Mouse (Mus musculus) heart, embryonic 10.5 days (tissue): ENCODE measurements at regions not wholly inside any gene's neighbourhood (a gene's known extent, or its start where the extent isn't known, plus 50 kb on each side); places are given as distances from the start of the nearest gene placed in this dataset.
A peak's percentile ranks its signal among the peaks of the same experiment; 100 is the strongest.

Experiments used
- DNase-seq: peaks from one replicate; pipeline ENCODE4 v3.0.0-alpha.2; 2017; ENCODE audit warnings: low spot score
- H3K27ac ChIP-seq: fragments of 300-500 bp; sonication (generic); 2 replicates; pipeline ENCODE4 v1.5.1; 2016; ENCODE audit warnings: mild to moderate bottlenecking
- H3K27me3 ChIP-seq: fragments of 300-500 bp; sonication (generic); 2 replicates; pipeline ENCODE4 v1.6.1; 2016; ENCODE audit warnings: mild to moderate bottlenecking; ENCODE audit not compliant: poor library complexity, insufficient read depth, severe bottlenecking
- H3K36me3 ChIP-seq: fragments of 300-500 bp; sonication (generic); 2 replicates; pipeline ENCODE4 v1.6.1; 2016; ENCODE audit warnings: mild to moderate bottlenecking, moderate library complexity
- H3K4me1 ChIP-seq: fragments of 300-500 bp; sonication (generic); 2 replicates; pipeline ENCODE4 v1.6.1; 2016; ENCODE audit warnings: mild to moderate bottlenecking
- H3K4me3 ChIP-seq: fragments of 300-500 bp; sonication (generic); 2 replicates; pipeline ENCODE4 v1.5.1; 2016; ENCODE audit warnings: mild to moderate bottlenecking, moderate library complexity
- H3K9me3 ChIP-seq: fragments of 300-500 bp; sonication (generic); 2 replicates; pipeline ENCODE4 v1.6.1; 2016; ENCODE audit warnings: mild to moderate bottlenecking, moderate library complexity
- WGBS: fragments of 180-500 bp; shearing (Covaris S2); methylation state at CpG from one replicate; pipeline ENCODE4 v1.1.7; 2016; 5-methylcytosine and 5-hydroxymethylcytosine counted together

GRCm38 (mm10) chr12:107742641-107743040, 254.2 kb downstream of the 3110018I06Rik start:
- DNase-seq, result no peak
- Histone ChIP-seq H3K36me3 (no peaks in the 10 kb centered on the region), H3K4me1 (no peaks in the 10 kb centered on the region), H3K27ac (no peak overlapping the region), H3K27me3 (no peaks in the 10 kb centered on the region), H3K9me3 (no peaks in the 10 kb centered on the region), H3K4me3 (no peak overlapping the region)
- 80% methylated on average over 13 of the region's 13 CpGs for WGBS

- 76% methylated on average over 8 of the region's 8 CpGs for WGBS
- no peak for DNase-seq
- Histone ChIP-seq H3K27ac (no peak overlapping the region), H3K4me1 (peaks cover 15% of the 10 kb centered on the region), H3K36me3 (no peaks in the 10 kb centered on the region), H3K4me3 (no peak overlapping the region), H3K27me3 (no peaks in the 10 kb centered on the region), H3K9me3 (no peaks in the 10 kb centered on the region)
These were observed 256.4 kb downstream of the 3110018I06Rik start for GRCm38 (mm10) chr12:107744822-107745221.

GRCm38 (mm10) chr12:107748481-107749380, 254.7 kb downstream of the Bcl11b start:
- H3K27me3 ChIP-seq, result peaks cover 3% of the 10 kb centered on the region; the same call in 1 of the 2 replicates
- no peak overlapping the region for H3K27ac ChIP-seq
- H3K4me1 ChIP-seq, result peaks cover 34% of the 10 kb centered on the region
- no peak overlapping the region for H3K4me3 ChIP-seq
- WGBS, result 63% methylated on average over 18 of the region's 18 CpGs
- no peaks in the 10 kb centered on the region for H3K9me3 ChIP-seq
- DNase-seq, result no peak
- H3K36me3 ChIP-seq, result no peaks in the 10 kb centered on the region

GRCm38 (mm10) chr12:107749381-107750085, 253.9 kb downstream of the Bcl11b start:
- Histone ChIP-seq H3K4me1 (peaks cover 35% of the 10 kb centered on the region), H3K27ac (no peak overlapping the region), H3K36me3 (no peaks in the 10 kb centered on the region), H3K9me3 (no peaks in the 10 kb centered on the region), H3K27me3 (peaks cover 9% of the 10 kb centered on the region; the same call in 1 of the 2 replicates), H3K4me3 (no peak overlapping the region)
- 75% methylated on average over 11 of the region's 11 CpGs for WGBS
- no peak for DNase-seq

- no peaks in the 10 kb centered on the region for H3K36me3 ChIP-seq
- no peak overlapping the region for H3K4me3 ChIP-seq
- no peaks in the 10 kb centered on the region for H3K9me3 ChIP-seq
- DNase-seq, result no peak
- H3K27me3 ChIP-seq, result peaks cover 9% of the 10 kb centered on the region; the same call in 1 of the 2 replicates
- no peak overlapping the region for H3K27ac ChIP-seq
- H3K4me1 ChIP-seq, result peaks cover 35% of the 10 kb centered on the region
- 81% methylated on average over 8 of the region's 8 CpGs for WGBS
These were observed 253.0 kb downstream of the Bcl11b start for GRCm38 (mm10) chr12:107750285-107750927.

- no peak for DNase-seq
- H3K4me3 ChIP-seq, result no peak overlapping the region
- no peak overlapping the region for H3K27ac ChIP-seq
- no peaks in the 10 kb centered on the region for H3K9me3 ChIP-seq
- H3K27me3 ChIP-seq, result peaks cover 13% of the 10 kb centered on the region; the same call in 1 of the 2 replicates
- 60% methylated on average over 7 of the region's 7 CpGs for WGBS
- H3K36me3 ChIP-seq, result no peaks in the 10 kb centered on the region
- peaks cover 36% of the 10 kb centered on the region for H3K4me1 ChIP-seq
These were observed 251.3 kb downstream of the Bcl11b start for GRCm38 (mm10) chr12:107752126-107752525.

GRCm38 (mm10) chr12:107752587-107752986, 250.8 kb downstream of the Bcl11b start:
- H3K27ac ChIP-seq, result peak overlapping the region; percentile 72; the same call in 1 of the 2 replicates
- WGBS, result 36% methylated on average over 8 of the region's 8 CpGs
- H3K4me1 ChIP-seq, result peaks cover 38% of the 10 kb centered on the region
- no peaks in the 10 kb centered on the region for H3K9me3 ChIP-seq
- H3K27me3 ChIP-seq, result peaks cover 13% of the 10 kb centered on the region; the same call in 1 of the 2 replicates
- no peaks in the 10 kb centered on the region for H3K36me3 ChIP-seq
- no peak for DNase-seq
- H3K4me3 ChIP-seq, result 0 out of 2 replicates have a peak overlapping the region, but pooled peaks have one; percentile 9

GRCm38 (mm10) chr12:107753022-107753421, 250.4 kb downstream of the Bcl11b start:
- WGBS, result 60% methylated on average over 8 of the region's 8 CpGs
- Histone ChIP-seq H3K36me3 (no peaks in the 10 kb centered on the region), H3K9me3 (no peaks in the 10 kb centered on the region), H3K4me1 (peaks cover 38% of the 10 kb centered on the region), H3K27me3 (peaks cover 13% of the 10 kb centered on the region; the same call in 1 of the 2 replicates), H3K27ac (peak overlapping the region; percentile 72; the same call in 1 of the 2 replicates), H3K4me3 (0 out of 2 replicates have a peak overlapping the region, but pooled peaks have one; percentile 9)
- DNase-seq, result no peak

GRCm38 (mm10) chr12:107753536-107753935, 249.9 kb downstream of the Bcl11b start:
- no peak overlapping the region; the same call in 1 of the 2 replicates for H3K27ac ChIP-seq
- H3K27me3 ChIP-seq, result peaks cover 13% of the 10 kb centered on the region; the same call in 1 of the 2 replicates
- H3K4me3 ChIP-seq, result no peak overlapping the region
- peaks cover 38% of the 10 kb centered on the region for H3K4me1 ChIP-seq
- WGBS, result 59% methylated on average over 6 of the region's 6 CpGs
- no peaks in the 10 kb centered on the region for H3K9me3 ChIP-seq
- no peaks in the 10 kb centered on the region for H3K36me3 ChIP-seq
- no peak for DNase-seq

- DNase-seq, result no peak
- no peaks in the 10 kb centered on the region for H3K9me3 ChIP-seq
- peaks cover 17% of the 10 kb centered on the region for H3K27me3 ChIP-seq
- WGBS, result 83% methylated on average over 8 of the region's 8 CpGs
- H3K27ac ChIP-seq, result no peak overlapping the region
- peaks cover 38% of the 10 kb centered on the region for H3K4me1 ChIP-seq
- H3K4me3 ChIP-seq, result no peak overlapping the region
- no peaks in the 10 kb centered on the region for H3K36me3 ChIP-seq
These were observed 248.5 kb downstream of the Bcl11b start for GRCm38 (mm10) chr12:107754885-107755284.

- Histone ChIP-seq H3K4me3 (no peak overlapping the region), H3K36me3 (no peaks in the 10 kb centered on the region), H3K9me3 (no peaks in the 10 kb centered on the region), H3K27ac (no peak overlapping the region), H3K27me3 (peaks cover 25% of the 10 kb centered on the region), H3K4me1 (peaks cover 38% of the 10 kb centered on the region)
- DNase-seq, result no peak
- 83% methylated on average over 13 of the region's 13 CpGs for WGBS
These were observed 247.4 kb downstream of the Bcl11b start for GRCm38 (mm10) chr12:107755820-107756517.

- Histone ChIP-seq H3K4me1 (peaks cover 34% of the 10 kb centered on the region), H3K9me3 (no peaks in the 10 kb centered on the region), H3K27me3 (peaks cover 26% of the 10 kb centered on the region), H3K36me3 (no peaks in the 10 kb centered on the region), H3K4me3 (no peak overlapping the region), H3K27ac (no peak overlapping the region; the same call in 1 of the 2 replicates)
- WGBS, result 42% methylated on average over 10 of the region's 10 CpGs
- DNase-seq, result no peak
These were observed 246.2 kb downstream of the Bcl11b start for GRCm38 (mm10) chr12:107757184-107757583.
